Mouse (Mus musculus) embryo, embryonic 11 days (tissue): Measurements from ENCODE around the gene Kcnd3.

ENCODE experiments used
- DNase-seq: peaks from one replicate; pipeline ENCODE4 v3.0.0-alpha.2; 2015

Gene Kcnd3

DNA sequence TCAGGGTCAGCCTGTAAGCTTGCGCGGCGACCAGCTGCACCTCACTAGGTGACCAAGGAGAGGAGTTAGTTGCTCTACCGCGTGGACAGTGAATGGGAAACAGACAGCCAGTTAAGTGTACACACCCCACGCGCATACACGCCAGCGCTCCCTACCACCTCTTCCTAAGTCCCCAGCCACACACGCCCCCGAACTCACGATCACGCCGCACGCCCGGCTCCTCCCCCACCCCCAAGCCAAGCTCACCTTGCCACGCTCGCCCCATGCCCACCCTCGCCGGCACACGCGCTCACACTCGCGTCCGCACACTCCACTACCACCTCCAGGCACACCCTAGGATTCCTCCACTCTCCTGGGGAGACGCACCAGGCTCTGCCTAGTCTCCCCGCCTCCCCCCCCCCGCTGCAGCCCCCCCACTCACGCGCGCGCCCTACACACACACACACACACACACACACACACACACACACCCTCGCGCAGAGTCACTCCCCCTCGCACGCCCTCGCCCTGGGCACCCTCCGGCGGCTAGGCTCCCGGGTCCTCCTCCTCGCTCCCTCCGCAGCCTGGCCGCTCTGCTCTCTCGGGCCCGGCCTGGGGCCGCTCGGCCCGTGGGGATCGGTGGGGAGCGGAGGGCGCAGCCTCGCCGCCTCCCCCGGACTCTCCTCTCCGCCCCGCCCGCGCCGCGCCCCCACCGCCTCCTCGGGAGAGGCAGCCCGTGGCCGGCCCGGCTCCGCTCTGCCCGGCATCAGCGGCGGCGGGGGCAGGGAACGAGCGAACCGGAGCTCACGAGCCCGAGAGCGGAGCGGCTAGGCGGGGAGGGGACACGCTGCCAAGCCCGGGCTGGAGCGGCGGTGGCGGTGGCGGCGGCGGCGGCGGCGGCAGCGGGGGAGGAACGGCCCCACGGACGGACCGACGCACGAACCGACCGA is at the start of gene Kcnd3:
Gene Kcnd3, plus strand, starts transcription at position 704 of the 929 bp plus-strand sequence.
- peak; percentile 69 for DNase-seq

DNA sequence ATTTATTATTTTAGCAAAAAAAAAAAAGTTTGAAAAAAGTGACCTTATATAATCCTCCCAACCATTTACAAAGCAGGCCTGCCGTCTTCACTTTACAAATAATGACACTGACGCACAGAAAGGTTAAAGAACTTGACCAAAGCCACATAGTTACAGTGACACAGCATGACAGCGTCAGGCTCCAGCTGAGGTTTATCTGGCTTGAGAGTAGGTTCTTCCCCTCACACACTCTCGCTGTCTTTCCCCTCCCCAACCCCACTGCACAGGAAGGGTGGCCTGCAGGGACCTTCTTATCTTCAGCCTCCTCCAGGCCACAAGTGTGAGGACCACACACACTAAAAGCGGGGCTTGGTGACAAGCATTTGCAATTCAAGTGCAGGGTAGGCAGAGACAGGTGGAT is 49.5 kb upstream of the Kcnd3 start:
- DNase-seq, result no peak

DNA sequence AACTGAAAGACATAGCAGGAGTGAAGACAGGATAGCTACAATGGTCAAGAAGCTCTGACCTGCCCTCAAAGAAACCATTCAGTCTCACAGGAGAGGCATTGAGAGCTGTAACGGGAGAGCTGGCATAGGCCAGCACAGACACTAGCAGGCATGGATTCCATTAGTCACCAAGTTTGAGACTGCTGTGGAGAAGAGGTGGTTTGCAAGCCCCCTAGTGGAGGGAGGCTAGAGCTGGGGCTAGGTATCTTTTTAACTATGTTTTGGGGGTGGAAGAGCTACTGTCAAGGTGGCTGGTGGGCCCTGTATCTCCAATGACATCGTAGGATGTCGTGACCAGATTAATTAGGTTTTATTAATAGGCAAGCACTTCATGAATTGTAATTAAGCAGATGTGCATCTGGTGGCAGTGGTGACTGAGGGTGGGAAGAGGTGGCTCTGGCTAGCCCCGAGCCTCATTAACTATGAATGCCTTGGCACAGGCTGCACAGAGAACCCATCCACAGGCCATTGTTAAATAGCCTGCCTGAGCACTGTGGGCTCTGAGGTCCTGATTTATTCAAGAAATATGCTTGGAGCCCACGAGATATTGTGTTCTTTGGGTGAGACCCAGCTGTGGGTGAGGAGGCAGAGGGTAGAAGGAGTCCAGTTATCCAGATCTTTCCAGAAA is 48.6 kb upstream of the Kcnd3 start:
- DNase-seq, result peak; percentile 49

DNA sequence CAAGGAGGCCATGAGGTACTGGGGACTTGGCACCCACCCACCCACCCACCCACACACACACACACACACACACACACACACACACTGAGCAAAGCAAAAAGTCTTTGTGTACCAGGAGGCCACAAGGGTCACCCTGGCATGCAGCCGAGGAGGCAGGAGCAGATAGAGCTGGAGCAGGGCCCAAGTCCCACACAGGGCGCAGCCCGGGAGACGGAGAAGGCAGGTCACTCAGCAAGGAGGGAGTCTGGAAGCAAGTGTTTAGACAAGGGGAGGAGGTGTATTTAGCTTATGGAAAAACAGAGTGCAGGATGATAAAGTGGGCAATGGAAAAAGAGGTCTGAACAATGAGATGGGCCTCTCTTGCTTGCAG is 48.1 kb upstream of the Kcnd3 start:
- DNase-seq, result no peak

DNA sequence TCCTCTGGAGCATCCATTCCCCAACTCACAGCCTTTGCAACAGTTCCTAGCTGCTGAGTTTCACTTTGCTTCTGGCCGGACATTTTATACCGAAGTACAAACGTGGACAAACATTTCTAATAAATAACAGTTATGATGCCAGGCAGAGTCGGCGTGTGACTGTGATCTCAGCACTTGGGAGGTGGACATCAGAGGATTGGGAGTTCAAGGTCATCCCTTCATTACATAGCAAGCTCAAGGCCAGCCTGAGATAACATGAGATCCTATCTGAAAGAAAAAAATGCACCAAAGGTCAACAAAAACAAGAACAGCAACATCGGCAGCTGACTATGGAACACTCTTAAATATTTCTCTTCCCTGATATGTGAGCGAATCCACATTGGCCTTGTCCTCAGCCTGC is 46.6 kb upstream of the Kcnd3 start:
- no peak for DNase-seq

DNA sequence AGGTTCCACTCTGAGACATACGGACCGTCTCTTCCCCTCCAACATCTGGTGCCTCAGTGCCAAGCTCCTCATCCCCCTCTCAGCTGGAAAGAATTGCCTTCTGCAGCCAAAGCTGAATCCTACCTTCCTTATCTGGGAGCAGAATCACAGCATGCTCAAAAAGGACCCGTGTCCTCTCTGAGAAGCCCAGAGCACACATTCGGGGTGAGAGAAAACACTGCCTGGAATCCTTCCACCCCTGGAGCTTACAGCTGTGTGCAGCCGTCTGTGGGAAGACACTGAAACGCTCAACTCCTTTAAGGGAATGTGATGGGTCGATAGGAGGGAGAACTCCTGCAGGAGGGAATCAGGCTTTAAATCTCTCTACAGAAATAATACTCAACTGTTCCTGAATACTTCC is 46.1 kb upstream of the Kcnd3 start:
- DNase-seq, result no peak

DNA sequence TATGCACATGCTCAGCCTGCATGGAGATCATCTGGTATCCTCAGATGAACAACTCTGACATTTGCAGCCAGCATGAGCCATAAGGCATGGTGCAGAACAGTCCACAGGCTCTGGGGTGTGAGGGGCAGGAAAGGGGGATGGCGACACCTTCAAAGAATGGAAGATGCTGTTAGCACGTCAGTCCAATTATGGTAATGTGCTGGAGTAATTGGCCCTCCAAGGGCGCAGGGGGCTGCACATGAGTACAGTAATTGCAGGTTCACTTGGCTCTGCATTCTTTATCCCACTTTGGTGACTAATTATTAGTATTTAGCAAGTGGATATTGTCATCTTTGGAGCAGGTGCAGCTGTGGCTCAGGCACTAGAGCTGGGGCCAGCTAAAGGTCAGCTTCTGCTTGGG is 43.9 kb upstream of the Kcnd3 start:
- no peak for DNase-seq

DNA sequence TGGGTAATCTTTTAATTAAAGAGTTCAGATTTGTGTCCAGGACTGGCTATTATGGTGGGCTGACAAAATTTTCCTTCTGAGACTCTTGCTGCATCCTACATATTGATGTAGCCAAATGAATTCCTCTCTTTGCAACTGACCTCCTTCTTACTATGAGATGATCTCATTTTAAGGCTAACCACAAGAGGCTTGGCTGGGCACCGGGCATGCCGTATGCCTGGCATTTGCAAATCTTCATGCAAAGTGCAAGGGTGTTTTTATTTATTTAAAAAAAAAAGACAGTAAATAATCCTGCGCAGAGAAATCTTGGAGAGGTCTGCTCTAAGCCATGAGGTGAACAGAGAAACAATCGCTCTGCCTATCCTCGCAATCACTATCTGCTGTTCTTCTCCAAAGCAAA is 41.3 kb upstream of the Kcnd3 start:
- no peak for DNase-seq

DNA sequence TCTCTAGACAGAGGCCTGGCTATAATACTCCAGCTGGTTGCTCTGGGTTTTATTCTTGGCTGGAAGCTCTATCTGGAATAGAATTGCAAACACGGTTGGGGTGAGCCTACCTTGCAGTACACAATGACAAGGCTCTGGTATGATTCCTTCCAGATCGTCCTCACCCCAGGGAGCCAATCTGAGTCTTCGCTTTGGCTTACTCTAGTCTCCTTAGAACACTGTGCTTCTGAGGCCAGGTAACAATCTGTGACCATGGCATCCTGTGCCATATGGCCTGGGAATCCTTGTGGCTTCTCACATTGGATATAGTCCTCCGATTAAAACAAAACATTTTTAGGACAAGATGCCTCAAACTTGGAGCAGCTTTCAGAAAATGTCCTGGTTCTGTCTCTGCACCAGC is 40.4 kb upstream of the Kcnd3 start:
- no peak for DNase-seq

DNA sequence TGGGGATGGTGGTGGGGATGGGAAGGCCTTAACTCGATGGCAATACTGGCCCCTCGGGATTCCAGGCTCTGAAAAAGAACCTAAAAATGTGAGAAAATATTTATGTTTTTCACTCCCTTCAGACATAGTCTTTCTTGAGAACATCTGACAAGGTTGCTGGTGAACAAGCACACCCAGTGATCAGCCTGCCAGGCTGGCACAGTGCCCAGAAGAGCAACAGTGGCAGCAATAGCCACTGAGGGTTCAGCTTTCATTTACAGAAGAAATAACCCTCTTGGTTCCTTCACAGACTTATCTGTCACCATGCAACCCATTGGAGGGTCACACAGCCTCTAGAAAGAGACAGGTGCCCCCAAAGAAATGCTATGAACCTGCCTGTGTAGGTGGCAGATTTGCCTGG is 39.9 kb upstream of the Kcnd3 start:
- DNase-seq, result no peak

DNA sequence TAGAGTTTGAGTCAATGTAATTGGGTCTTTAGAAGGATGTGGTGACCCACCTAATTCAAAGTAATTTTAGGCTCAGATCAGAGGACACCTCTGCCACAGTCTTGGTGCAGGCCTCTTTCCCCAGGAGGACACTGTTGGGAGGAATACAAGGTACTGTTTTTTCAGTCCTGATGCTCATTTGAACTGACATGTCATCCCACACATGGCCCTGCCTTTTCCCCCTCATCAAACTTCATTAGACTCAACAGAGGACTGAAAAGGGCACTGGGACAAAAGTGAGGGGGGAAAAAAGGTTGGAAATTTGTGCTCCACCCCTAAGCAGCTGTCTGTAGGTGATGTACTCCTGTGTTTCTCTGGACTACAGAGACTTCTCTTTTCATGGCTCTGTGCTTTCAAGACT is 39.4 kb upstream of the Kcnd3 start:
- no peak for DNase-seq

DNA sequence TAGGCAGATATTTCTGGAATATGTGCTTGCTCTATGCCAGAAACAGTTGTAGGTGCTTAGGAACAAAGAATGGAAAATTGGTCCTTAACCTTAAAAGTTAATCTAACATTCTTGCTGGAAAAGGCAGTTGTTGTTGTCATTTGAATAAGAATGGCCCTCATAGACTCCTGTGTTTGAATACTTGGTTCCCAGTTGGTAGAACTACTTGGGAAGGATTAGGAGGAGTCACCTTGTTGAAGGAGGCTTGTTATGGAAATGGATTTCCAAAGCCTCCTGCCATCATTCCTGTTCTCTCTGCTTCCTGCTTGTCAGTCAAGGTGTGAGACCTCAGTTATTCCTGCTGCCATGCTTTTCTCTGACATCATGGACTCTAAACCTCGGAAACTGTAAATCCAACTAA is 33.7 kb upstream of the Kcnd3 start:
- no peak for DNase-seq

DNA sequence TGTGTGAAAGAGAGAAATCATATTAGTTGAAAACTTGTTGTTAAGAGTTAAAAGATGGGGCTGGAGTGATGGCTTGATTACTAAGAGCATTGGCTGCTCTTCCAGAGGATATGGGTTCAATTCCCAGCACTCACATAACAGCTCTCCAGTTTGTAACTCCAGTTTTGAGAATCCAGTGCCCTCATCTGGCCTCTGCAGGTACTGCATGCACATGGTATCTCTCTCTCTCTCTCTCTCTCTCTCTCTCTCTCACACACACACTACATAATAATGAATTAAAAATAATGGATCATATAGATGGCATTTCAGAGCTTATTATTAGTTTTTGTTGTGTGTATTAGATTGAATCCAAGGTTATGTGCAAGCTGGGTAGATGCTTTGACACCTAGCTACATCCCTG is 29.7 kb upstream of the Kcnd3 start:
- DNase-seq, result no peak

DNA sequence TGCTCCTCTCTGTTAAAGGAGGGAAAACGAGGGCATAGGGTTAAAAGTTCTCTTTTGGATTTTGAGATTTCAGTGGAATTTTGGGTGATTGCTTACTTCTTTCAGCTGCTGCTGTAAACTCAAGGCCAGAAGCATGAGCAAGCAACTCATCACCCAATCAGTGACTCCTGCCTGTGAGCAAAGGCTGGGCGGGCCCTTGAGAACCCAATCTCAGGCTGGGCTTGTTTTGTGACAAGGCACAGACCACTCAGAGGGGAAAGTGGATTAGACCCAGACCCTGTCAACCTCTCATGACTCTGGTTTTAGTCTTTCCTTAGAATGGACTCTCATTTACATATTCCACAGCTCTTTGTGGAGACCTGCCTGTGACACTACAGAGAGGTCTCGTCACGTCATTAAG is 28.7 kb upstream of the Kcnd3 start:
- DNase-seq, result peak; percentile 31

DNA sequence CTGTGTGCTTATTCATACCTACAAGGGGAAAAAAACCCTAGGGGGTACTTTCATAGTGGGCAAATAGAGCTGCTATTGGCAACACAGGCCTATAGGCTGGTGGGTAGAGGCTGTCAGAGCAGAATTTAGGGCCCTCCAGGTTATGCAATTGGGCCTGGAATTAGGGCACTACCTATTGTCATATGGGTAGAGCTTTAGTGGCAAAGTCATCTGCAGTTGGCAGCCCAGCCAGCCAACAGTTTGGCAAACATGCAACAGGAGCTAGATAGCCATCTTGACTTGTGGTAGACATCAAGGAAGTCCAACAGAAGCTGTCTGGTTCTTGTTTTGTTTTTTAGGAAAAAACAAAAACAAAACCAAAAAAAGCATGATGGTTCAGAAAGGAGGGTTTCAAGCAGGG is 23.5 kb upstream of the Kcnd3 start:
- DNase-seq, result no peak

DNA sequence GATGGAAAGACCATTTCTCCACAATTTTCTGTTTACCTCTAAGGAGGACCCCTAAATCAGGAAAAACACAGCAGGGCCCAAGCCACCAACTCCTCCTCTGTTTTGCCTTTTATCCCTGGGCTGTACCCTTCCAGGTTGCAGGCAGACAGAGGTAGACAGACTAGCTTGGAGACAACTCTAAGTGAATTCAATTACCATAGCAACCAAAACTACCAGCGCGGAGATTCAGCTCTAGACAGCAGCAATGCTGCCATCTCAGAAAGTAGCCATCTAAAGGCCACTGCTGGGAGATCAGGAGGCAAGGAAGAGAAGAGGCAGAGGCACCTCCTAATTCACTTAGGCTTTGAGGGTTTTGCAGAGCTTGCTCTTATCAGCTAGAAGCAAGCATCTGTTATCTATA is 15.7 kb upstream of the Kcnd3 start:
- no peak for DNase-seq

DNA sequence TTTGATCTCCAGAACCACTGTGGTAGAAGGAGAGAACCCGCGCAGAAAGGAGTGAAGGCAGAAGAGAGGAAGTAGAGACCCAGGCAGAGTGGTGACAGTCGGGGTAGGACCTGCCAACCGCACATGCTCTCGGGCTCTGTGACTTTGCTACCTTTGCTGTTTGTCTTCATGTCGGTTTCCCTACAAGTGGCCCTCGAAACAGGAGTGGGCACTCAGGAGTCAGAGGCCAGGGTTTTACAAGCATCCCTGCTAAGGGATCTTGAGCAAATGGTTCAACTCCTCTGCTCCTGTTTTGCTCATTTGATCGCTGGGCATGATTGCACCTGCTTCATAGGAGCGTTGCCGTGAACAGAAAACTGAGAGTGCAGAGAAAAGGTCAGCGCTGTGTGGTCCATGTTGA is 15.2 kb upstream of the Kcnd3 start:
- no peak for DNase-seq

DNA sequence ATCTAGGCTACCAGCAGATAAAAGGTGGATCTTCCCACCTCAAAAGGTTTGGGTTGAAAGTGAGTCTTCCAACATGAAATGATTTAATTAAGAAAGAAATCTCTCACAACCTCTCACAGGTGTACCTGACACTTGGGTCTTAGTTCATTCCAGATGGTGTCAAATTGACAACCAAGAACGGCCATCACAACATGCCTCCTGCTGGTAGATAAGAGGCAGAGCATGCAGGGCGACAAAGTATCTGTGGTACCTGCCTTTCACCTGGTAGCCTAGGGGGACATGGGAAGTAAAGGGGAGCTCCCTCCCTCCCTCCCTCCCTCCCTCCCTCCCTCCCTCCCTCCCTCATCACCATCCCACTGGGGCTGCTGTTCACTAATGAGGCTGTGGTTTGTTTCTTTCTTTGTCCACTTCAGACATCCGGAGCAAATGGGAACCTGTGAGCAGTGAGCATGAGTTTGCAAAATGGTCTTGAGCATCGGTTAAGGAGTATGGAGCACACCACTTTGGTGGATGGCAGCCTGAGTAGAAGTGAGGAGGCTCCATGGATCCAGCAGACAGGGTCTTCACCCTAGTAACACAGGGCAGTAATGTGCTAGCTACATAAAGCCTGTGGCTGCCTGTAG is 11.1 kb upstream of the Kcnd3 start:
- no peak for DNase-seq

DNA sequence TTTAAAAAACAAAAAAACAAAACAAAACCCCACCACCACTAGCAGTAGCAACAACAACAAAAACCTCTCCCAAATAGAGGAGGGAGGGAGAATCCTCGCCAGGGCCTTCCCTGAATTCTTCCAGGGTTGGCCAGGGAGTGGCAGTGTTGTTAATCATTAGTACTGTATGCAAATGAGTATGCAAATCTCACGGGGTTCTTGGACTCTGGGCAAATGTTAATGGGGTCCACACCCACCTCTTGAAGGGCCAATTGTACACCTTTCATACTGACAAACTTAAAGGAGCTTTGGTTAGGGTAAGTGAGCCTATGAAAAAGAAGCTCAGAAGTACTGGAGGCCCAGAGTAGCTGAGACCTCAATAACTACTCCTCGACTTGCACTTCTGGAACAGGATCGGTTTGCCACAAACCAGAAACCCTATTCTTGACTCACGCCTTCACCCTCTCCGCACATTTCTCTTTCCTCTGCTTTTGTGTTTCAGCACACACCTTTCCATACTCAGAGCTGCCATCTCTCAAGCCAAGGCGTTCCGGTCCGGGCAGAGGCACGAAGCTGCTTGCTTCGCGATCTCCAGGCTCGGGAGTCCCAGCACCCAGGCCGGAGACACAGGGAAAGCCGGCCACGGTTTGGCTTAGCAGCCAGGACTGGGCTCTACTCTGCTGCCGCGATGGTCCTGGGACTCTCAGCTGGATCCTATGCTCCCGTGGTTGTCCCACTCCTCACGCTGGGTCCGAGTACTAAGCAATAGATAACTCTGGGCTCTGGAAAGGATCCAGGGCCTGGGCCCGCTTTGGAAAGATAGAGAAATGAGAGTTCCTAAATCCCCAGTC is 1.3 kb upstream of the Kcnd3 start:
- peak; percentile 64 for DNase-seq

DNA sequence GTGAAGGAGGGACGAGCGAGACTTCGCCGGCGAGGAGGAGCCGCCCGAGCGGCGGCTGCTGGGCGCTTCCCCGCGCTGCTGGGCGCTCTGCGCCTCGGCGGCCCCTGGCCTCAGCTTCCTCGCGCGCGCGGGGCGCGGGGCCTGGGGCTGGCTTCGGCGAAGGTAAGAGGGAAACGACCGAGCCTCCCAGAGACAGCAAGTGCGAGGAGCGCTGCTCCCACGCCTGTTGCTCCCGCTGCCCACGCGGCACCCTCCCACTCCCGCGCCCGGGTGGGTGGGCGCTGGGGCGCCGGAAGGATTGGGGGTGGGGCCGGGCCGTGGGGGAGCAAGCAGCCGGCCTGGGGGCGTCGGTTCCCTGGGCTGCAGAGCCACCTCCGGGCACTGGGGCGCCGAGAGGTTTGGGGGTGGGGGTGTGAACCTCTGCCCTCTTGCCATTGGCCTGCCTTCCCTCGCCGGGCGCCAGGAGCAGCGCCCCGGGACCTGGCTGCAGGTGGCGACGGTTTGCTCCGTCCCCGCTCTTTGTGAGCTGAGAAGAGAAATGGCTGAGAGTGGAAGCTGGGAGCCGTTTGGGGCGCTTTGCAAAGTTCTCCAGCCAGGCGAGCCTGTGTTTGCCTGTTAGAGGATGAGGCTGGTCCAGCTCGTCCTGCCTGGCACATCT is 555 bp downstream of the Kcnd3 start:
- DNase-seq, result peak; percentile 62

DNA sequence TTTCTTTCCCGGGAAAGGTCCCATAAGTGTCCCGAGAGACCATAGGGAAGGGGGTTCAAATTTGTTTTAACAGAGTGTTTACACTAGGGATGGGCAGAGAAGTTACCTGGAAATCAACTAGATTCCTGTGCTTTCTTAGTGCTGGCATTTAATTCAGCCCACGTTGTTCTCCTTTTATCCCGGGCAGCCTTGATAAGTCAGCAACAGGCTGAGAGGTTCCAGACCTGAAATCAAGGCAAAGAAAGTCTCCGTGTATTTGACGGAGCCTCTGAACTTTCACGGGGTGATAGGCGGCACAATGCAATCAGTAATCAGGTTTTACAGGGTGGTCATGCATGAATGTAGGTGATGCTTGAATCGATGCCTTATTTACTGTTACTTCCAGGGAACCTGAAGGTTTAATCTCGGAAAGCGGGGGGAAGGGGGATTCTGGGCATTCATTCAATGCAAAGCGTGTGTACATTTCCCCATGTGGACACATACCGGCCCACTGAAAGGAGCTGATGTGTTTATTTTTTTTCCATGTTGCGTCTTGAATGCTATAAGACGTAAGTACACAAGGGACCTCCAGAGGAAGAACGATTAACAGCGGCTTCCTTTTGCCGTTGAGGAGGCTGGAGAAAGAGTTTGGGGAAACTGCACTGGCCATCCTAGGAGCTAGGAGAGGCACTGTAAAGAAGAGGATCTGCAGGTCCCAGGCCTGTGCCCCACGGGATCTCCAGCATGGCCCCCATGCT is 1.3 kb downstream of the Kcnd3 start:
- peak; percentile 14 for DNase-seq

DNA sequence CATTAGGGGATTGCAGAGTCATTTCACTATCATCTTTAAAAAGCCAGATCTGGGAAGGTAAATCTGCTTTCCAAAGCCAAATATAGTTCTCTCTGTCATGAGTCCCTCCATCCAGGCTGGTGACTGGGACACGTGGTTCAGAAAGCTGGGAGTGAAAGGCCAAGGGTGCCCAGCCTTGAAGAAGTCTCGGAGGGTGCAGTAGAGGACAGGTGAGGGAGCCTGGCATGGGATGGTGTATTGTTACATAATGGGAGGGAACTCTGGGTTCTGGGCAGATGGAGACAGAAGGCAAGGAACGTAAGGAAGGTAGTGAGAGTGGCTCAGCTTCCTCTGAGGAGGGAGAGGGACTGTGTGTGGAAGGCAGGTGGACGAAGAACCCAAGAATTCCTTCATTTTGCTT is 5.5 kb downstream of the Kcnd3 start:
- DNase-seq, result no peak
